Mouse (Mus musculus): ENCODE data around the gene Atp5h. TPM values are rescaled to one million over a fixed set of nuclear protein-coding genes. Genes with fewer than 3 reads are reported as not detected.
A peak's percentile ranks its signal among the peaks of the same experiment; 100 is the strongest.

Atp5h gene
- 1,505 and 1,518 TPM in 2 replicates for polyA plus RNA-seq (2014; fragmentation: Nextera tagmentation; extraction: Ambion mirVana)

DNA sequence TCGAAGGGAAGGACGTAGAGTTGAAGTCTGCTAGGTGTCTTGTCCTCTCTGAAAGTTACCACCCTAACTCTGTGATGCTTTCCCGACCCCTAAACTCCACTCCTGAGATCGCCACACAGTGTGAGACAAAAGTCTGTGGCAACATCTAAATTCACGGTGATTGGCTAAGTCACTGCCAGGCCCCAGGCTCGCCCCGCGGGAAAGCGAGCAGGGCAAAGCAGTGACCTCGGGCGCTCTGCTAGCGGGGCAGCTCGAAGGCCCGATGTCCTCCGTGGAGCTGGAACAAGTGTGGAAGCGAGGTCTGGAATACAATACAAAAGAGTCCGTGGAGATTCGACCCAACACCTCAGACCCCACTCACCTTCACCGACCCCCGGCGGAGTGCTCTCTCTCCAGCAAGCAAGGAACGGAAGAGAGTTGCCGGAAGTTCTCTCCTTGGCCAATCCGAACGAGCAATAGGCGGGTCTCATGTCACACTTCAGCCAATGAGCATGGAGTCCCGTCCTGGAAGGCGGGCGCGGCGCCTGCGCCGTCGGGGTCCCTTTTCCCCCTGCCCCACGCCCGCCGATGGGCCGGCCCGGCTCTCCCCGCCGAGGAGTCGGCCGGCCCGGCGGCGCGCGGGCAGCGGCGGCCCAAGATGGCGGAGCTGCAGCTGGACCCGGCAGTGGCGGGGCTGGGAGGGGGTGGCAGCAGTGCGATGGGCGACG lies at the start of gene Atp5h, which contains the start of gene Kctd2:
Gene Atp5h, minus strand, starts transcription at position 432 of the 707 bp plus-strand sequence.
Gene Kctd2, plus strand, starts transcription at position 598 of the 707 bp plus-strand sequence.
- ATAC-seq (replicated peaks; ENCODE audit: insufficient number of reproducible peaks, low FRiP score, low TSS enrichment) = peak; percentile 95
- Histone ChIP-seq H3K36me3 (ENCODE audit: control insufficient read depth, insufficient read depth, low read length) (peaks cover 11% of the 10 kb centered on the region), H3K4me2 (peak within 1 kb of the TSS; percentile 97), H3K9ac (ENCODE audit: low read depth, low read length) (peak within 1 kb of the TSS; percentile 90), H3K4me1 (ENCODE audit: control insufficient read depth, insufficient read depth, low read length) (peaks cover 39% of the 10 kb centered on the region), H3K4me3 (ENCODE audit: low read depth, low read length) (peak within 1 kb of the TSS; percentile 86), H3K27me3 (ENCODE audit: control insufficient read depth, insufficient read depth, low read length) (no peaks in the 10 kb centered on the region), H3K27ac (ENCODE audit: low read depth, low read length) (peak within 1 kb of the TSS; percentile 90), H3K9me3 (replicated peaks; ENCODE audit: control insufficient read depth, low read length) (no peaks in the 10 kb centered on the region)
- under 1% methylated on average over 45 of the region's 56 CpGs for WGBS (ENCODE audit: insufficient replicate concordance)

DNA sequence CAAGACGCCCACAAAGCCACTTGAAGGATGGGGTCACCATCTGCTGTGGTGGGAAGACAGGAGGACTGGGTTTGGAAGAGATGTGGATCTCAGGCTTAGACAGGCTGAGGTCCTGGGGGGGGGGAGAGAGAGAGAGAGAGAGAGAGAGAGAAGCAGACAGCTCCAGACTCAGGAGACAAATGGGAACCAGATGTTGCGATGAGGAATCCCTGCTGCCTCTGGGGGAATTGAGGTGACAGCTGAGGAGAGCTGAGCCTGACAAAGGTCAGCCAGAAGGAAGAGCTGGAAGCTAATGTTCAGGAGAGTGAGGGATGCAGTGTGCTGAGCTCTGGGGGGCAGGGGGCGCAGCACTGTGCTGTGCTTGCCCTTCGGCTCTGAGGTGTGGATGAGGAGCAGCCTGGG lies 47.5 kb upstream of the Atp5h start:
- H3K27me3 ChIP-seq (ENCODE audit: control insufficient read depth, insufficient read depth, low read length) = no peaks in the 10 kb centered on the region
- no peak overlapping the region for H3K4me3 ChIP-seq (ENCODE audit: low read depth, low read length)
- H3K4me1 ChIP-seq (ENCODE audit: control insufficient read depth, insufficient read depth, low read length) = peaks cover 14% of the 10 kb centered on the region
- no peaks in the 10 kb centered on the region for H3K36me3 ChIP-seq (ENCODE audit: control insufficient read depth, insufficient read depth, low read length)
- no peak overlapping the region for H3K9ac ChIP-seq (ENCODE audit: low read depth, low read length)
- H3K27ac ChIP-seq (ENCODE audit: low read depth, low read length) = no peak overlapping the region
- no peak overlapping the region for H3K4me2 ChIP-seq
- H3K9me3 ChIP-seq (replicated peaks; ENCODE audit: control insufficient read depth, low read length) = no peaks in the 10 kb centered on the region
- 21% methylated on average over 4 of the region's 4 CpGs for WGBS (ENCODE audit: insufficient replicate concordance)
- no peak for ATAC-seq (replicated peaks; ENCODE audit: insufficient number of reproducible peaks, low FRiP score, low TSS enrichment)

DNA sequence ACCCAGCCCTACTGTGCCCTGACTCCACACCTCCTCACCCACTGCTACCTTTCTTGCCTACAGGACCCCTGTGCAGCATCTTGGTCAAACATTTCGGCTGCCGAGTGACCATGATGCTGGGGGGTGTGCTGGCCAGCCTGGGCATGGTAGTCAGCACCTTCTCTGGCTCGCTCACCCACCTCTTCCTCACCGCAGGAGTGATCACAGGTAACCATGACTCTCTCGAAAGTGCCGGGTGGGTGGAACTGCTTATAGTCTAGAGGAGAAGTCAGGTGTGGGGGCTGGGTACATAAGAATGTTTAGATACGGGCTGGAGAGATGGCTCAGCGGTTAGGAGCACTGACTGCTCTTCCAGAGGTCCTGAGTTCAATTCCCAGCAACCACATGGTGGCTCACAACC lies 45.1 kb upstream of the Atp5h start:
- Histone ChIP-seq H3K4me2 (no peak overlapping the region), H3K9me3 (replicated peaks; ENCODE audit: control insufficient read depth, low read length) (no peaks in the 10 kb centered on the region), H3K27me3 (ENCODE audit: control insufficient read depth, insufficient read depth, low read length) (no peaks in the 10 kb centered on the region), H3K4me1 (ENCODE audit: control insufficient read depth, insufficient read depth, low read length) (peaks cover 14% of the 10 kb centered on the region), H3K27ac (ENCODE audit: low read depth, low read length) (no peak overlapping the region), H3K9ac (ENCODE audit: low read depth, low read length) (no peak overlapping the region), H3K36me3 (ENCODE audit: control insufficient read depth, insufficient read depth, low read length) (no peaks in the 10 kb centered on the region), H3K4me3 (ENCODE audit: low read depth, low read length) (no peak overlapping the region)
- ATAC-seq (replicated peaks; ENCODE audit: insufficient number of reproducible peaks, low FRiP score, low TSS enrichment) = no peak
- WGBS (ENCODE audit: insufficient replicate concordance) = 78% methylated on average over 8 of the region's 8 CpGs

DNA sequence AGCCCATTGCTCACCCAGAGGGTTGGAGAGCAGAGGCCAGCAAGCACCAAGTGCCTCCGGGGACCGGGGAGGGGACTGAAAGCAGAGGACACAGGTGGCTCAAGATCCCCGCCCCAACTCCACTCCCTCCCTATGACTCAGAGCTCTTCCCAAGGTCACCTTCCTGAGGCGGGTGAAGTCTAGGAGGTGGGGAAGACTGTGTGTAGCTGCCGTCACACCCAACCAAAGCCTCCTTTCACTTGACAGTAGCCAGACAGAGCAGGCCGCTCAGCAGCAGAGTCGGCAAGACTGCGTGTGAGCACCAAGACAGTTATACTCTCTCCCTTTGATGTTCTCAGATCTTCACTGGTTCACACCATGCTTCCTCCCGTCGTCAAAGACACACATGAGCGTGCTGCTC lies 43.6 kb upstream of the Atp5h start:
- Histone ChIP-seq H3K9me3 (replicated peaks; ENCODE audit: control insufficient read depth, low read length) (no peaks in the 10 kb centered on the region), H3K4me3 (ENCODE audit: low read depth, low read length) (no peak overlapping the region), H3K9ac (ENCODE audit: low read depth, low read length) (no peak overlapping the region), H3K4me2 (no peak overlapping the region), H3K36me3 (ENCODE audit: control insufficient read depth, insufficient read depth, low read length) (no peaks in the 10 kb centered on the region), H3K27ac (ENCODE audit: low read depth, low read length) (no peak overlapping the region), H3K4me1 (ENCODE audit: control insufficient read depth, insufficient read depth, low read length) (peaks cover 14% of the 10 kb centered on the region), H3K27me3 (ENCODE audit: control insufficient read depth, insufficient read depth, low read length) (no peaks in the 10 kb centered on the region)
- 46% methylated on average over 11 of the region's 11 CpGs for WGBS (ENCODE audit: insufficient replicate concordance)
- no peak for ATAC-seq (replicated peaks; ENCODE audit: insufficient number of reproducible peaks, low FRiP score, low TSS enrichment)

DNA sequence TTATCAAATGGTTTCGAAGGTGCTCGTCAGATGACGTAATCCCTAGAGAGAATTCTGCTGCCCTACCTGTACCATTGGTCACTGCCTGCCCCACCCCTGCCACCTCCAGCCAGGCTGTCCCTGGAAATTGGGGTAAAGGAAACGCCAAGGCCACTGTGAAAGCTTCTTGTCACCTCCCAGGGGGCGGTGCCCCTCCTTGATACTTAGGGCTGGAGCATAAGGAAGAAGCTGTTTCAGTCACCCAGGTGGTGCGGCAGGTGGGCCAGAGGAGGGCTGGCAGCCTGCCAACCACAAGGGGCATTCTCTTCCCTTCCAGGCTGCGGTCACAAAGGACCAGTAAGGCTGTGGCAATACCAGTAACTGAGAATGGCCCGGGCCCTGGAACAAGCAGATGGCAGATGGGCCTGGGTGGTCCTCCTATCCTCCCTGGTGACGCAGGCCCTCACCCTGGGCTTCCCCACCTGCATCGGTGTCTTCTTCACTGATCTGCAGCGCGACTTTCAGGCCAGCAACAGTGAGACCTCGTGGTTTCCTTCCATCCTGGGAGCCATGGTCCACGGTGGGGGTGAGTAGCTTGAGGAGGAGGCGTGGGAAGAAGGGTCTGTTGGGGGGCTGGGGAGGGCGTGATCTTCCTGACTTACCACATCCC lies 42.6 kb upstream of the Atp5h start, which contains the start of gene Slc16a5:
Gene Slc16a5, plus strand, starts transcription at position 232 of the 649 bp plus-strand sequence.
- ATAC-seq (replicated peaks; ENCODE audit: insufficient number of reproducible peaks, low FRiP score, low TSS enrichment) = no peak

DNA sequence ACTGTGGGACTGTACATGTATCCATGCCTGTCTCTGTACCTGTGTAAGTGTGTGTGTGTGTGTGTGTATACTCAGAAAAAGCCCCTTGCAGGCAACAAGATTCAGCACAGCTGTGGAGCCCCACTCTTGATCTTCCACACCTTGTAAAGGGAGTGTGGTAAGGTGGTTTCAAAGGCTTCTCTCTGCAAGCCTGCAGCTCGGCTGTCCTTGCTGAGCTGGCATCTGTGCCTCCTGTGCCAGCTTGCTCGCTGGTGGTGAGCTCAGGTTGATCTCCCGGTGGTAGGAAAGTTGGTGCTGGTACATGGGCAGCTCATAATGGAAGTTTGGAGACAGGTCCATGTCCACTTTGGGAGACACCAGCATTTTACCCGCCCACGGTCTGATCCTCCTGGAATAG lies 42.1 kb upstream of the Atp5h start:
- Histone ChIP-seq H3K36me3 (ENCODE audit: control insufficient read depth, insufficient read depth, low read length) (no peaks in the 10 kb centered on the region), H3K4me2 (no peak overlapping the region), H3K4me3 (ENCODE audit: low read depth, low read length) (no peak overlapping the region), H3K27me3 (ENCODE audit: control insufficient read depth, insufficient read depth, low read length) (no peaks in the 10 kb centered on the region), H3K4me1 (ENCODE audit: control insufficient read depth, insufficient read depth, low read length) (peaks cover 11% of the 10 kb centered on the region), H3K9me3 (replicated peaks; ENCODE audit: control insufficient read depth, low read length) (no peaks in the 10 kb centered on the region), H3K27ac (ENCODE audit: low read depth, low read length) (no peak overlapping the region), H3K9ac (ENCODE audit: low read depth, low read length) (no peak overlapping the region)
- 62% methylated on average over 5 of the region's 5 CpGs for WGBS (ENCODE audit: insufficient replicate concordance)
- no peak for ATAC-seq (replicated peaks; ENCODE audit: insufficient number of reproducible peaks, low FRiP score, low TSS enrichment)

More for the DNA sequence above, 42.6 kb upstream of the Atp5h start, which contains the start of gene Slc16a5:
- 63% methylated on average over 16 of the region's 16 CpGs for WGBS (ENCODE audit: insufficient replicate concordance)
- Histone ChIP-seq H3K4me3 (ENCODE audit: low read depth, low read length) (no peak within 1 kb of the TSS), H3K4me1 (ENCODE audit: control insufficient read depth, insufficient read depth, low read length) (peaks cover 15% of the 10 kb centered on the region), H3K9ac (ENCODE audit: low read depth, low read length) (no peak within 1 kb of the TSS), H3K27me3 (ENCODE audit: control insufficient read depth, insufficient read depth, low read length) (no peaks in the 10 kb centered on the region), H3K9me3 (replicated peaks; ENCODE audit: control insufficient read depth, low read length) (no peaks in the 10 kb centered on the region), H3K36me3 (ENCODE audit: control insufficient read depth, insufficient read depth, low read length) (no peaks in the 10 kb centered on the region), H3K4me2 (no peak within 1 kb of the TSS), H3K27ac (ENCODE audit: low read depth, low read length) (no peak within 1 kb of the TSS)

DNA sequence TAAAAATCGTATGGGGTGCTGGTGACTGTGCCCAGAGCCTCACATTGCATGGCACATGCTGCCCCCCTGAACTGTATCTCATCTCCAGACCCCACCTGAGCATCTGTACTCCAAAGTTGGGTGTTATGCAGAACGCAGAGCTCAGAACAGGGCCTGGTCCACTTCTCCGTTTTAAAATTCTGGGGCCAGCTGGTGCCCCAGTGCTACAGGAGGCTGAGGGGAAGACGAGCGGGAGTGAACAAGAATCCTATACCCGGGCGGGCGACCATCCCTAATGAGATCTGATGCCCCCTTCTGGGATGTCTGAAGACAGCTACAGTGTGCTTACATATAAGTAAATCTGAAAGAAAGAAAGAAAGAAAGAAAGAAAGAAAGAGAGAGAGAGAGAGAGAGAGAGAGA lies 41.2 kb upstream of the Atp5h start:
- Histone ChIP-seq H3K4me1 (ENCODE audit: control insufficient read depth, insufficient read depth, low read length) (peaks cover 9% of the 10 kb centered on the region), H3K36me3 (ENCODE audit: control insufficient read depth, insufficient read depth, low read length) (no peaks in the 10 kb centered on the region), H3K4me3 (ENCODE audit: low read depth, low read length) (no peak overlapping the region), H3K27me3 (ENCODE audit: control insufficient read depth, insufficient read depth, low read length) (no peaks in the 10 kb centered on the region), H3K9ac (ENCODE audit: low read depth, low read length) (no peak overlapping the region), H3K27ac (ENCODE audit: low read depth, low read length) (no peak overlapping the region), H3K4me2 (no peak overlapping the region), H3K9me3 (replicated peaks; ENCODE audit: control insufficient read depth, low read length) (no peaks in the 10 kb centered on the region)
- WGBS (ENCODE audit: insufficient replicate concordance) = 23% methylated on average over 8 of the region's 8 CpGs
- ATAC-seq (replicated peaks; ENCODE audit: insufficient number of reproducible peaks, low FRiP score, low TSS enrichment) = no peak

DNA sequence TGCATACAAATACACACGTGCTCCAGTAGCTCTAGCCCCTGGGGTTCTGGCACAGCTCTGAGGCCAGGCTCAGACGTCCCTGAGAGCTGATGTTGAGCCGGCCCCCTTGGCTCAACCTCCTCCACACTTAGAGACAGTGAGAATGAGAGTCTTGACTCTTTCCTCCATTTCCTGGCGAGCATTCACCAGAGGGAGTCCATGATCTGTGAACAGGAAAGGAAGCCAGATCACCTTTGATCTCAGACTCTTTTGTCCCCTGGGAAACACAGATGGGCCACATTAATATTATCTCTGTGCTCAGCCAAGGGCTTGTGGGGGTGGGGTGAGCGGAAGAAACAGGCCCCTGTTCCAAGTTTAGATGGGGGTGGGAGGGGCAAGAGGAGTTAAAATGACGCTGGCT lies 37.6 kb upstream of the Atp5h start:
- Histone ChIP-seq H3K36me3 (ENCODE audit: control insufficient read depth, insufficient read depth, low read length) (no peaks in the 10 kb centered on the region), H3K4me1 (ENCODE audit: control insufficient read depth, insufficient read depth, low read length) (0 out of 2 replicates have a peak, but pooled peaks cover 5% of the 10 kb centered on the region), H3K4me3 (ENCODE audit: low read depth, low read length) (no peak overlapping the region), H3K27ac (ENCODE audit: low read depth, low read length) (no peak overlapping the region), H3K9me3 (replicated peaks; ENCODE audit: control insufficient read depth, low read length) (no peaks in the 10 kb centered on the region), H3K4me2 (no peak overlapping the region), H3K9ac (ENCODE audit: low read depth, low read length) (no peak overlapping the region), H3K27me3 (ENCODE audit: control insufficient read depth, insufficient read depth, low read length) (no peaks in the 10 kb centered on the region)
- no peak; the same call in 1 of the 2 replicates for ATAC-seq (replicated peaks; ENCODE audit: insufficient number of reproducible peaks, low FRiP score, low TSS enrichment)
- 24% methylated on average over 6 of the region's 6 CpGs for WGBS (ENCODE audit: insufficient replicate concordance)
